Mouse (Mus musculus) kidney, postnatal 0 days (tissue): ENCODE measurements around the gene Olfr689. TPM values are rescaled to one million over a fixed set of nuclear protein-coding genes. Genes with fewer than 3 reads are reported as not detected.
A peak's percentile ranks its signal among the peaks of the same experiment; 100 is the strongest.
"Not testable (repeated sequence)": the region's sequence is repeated elsewhere in the genome, so short reads cannot be mapped to it uniquely, and the experiment has no call there.

Experiments
- ATAC-seq: fragments of 200-750 bp; cut with Nextera tagmentation; replicated peaks from 2 replicates; pipeline ENCODE4 v1.8.0; 2017; ENCODE audit warnings: low read depth, moderate number of reproducible peaks, moderate TSS enrichment, moderate library complexity; ENCODE audit not compliant: low FRiP score
- DNase-seq: peaks from one replicate; pipeline ENCODE4 v3.0.0-alpha.2; 2016; ENCODE audit warnings: low spot score
- H3K27ac ChIP-seq: fragments of 300-500 bp; sonication (generic); 2 replicates; pipeline ENCODE4 v1.5.1; 2014; ENCODE audit warnings: mild to moderate bottlenecking
- H3K27me3 ChIP-seq: fragments of 300-500 bp; sonication (generic); 2 replicates; pipeline ENCODE4 v1.6.1; 2014; ENCODE audit warnings: low read length, mixed read lengths; ENCODE audit not compliant: insufficient read depth
- H3K36me3 ChIP-seq: fragments of 300-500 bp; sonication (generic); 2 replicates; pipeline ENCODE4 v1.6.1; 2014; ENCODE audit warnings: low read length, mixed read lengths; ENCODE audit not compliant: insufficient read depth
- H3K4me1 ChIP-seq: fragments of 300-500 bp; sonication (generic); replicated peaks from 2 replicates; pipeline ENCODE4 v1.6.1; 2014; ENCODE audit warnings: antibody characterized with exemption, low read length, mixed read lengths; ENCODE audit not compliant: insufficient read depth
- H3K4me2 ChIP-seq: fragments of 300-500 bp; sonication (generic); 2 replicates; pipeline ENCODE4 v1.6.1; 2014; ENCODE audit warnings: mild to moderate bottlenecking, low read length, moderate library complexity, mixed read lengths
- H3K4me3 ChIP-seq: fragments of 300-500 bp; sonication (generic); replicated peaks from 2 replicates; pipeline ENCODE4 v1.5.1; 2014; ENCODE audit warnings: low read depth, low read length
- H3K9ac ChIP-seq: fragments of 300-500 bp; sonication (generic); 2 replicates; pipeline ENCODE4 v1.6.1; 2014; ENCODE audit warnings: low read depth, low read length
- H3K9me3 ChIP-seq: fragments of 300-500 bp; sonication (generic); replicated peaks from 2 replicates; pipeline ENCODE4 v1.6.1; 2016; ENCODE audit warnings: low read length, inconsistent platforms, mixed read lengths
- CTCF ChIP-seq: IDR thresholded peaks from 2 replicates; pipeline ENCODE4 v1.5.1; 2016; ENCODE audit warnings: antibody characterized with exemption, low read depth, mild to moderate bottlenecking, moderate library complexity
- WGBS: fragments of 180-500 bp; shearing (Covaris S2); extraction: QIAGEN DNeasy Blood & Tissue Kit; methylation state at CpG from one replicate; pipeline ENCODE4 v1.1.7; 2014; 5-methylcytosine and 5-hydroxymethylcytosine counted together
- polyA plus RNA-seq: library from polyadenylated mRNA; unstranded; fragments of >200 nt; fragmentation: Nextera tagmentation; extraction: Ambion mirVana; gene quantifications from 2 replicates; pipeline ENCODE4 v1.2.1, GENCODE M21; 2015

Gene Olfr689
- polyA plus RNA-seq, 1 experiment from 2014 or later: not detected

- Histone ChIP-seq H3K9me3 (no peaks in the 10 kb centered on the region), H3K9ac (no peak overlapping the region), H3K27ac (no peak overlapping the region), H3K4me2 (no peak overlapping the region), H3K27me3 (no peaks in the 10 kb centered on the region), H3K4me3 (no peak overlapping the region), H3K36me3 (no peaks in the 10 kb centered on the region), H3K4me1 (no peaks in the 10 kb centered on the region)
- ATAC-seq (no peak), DNase-seq (no peak)
- TF ChIP-seq CTCF: no peak
- WGBS: 81% methylated on average over 2 of the region's 2 CpGs
These were observed 31.8 kb downstream of the Olfr689 start for GRCm38 (mm10) chr7:105342752-105343151.

- ATAC-seq: 0 out of 2 replicates have a peak, but pooled peaks have one; percentile 40
- H3K9me3 ChIP-seq, H3K36me3 ChIP-seq, H3K4me3 ChIP-seq, H3K9ac ChIP-seq, H3K27ac ChIP-seq, H3K4me1 ChIP-seq, H3K4me2 ChIP-seq, DNase-seq, H3K27me3 ChIP-seq: not testable (repeated sequence)
- no CpG with 5 or more reads among the region's 5 CpGs for WGBS
These were observed 45.1 kb downstream of the Olfr689 start for GRCm38 (mm10) chr7:105356064-105356463.

GRCm38 (mm10) chr7:105356487-105356886 lies 45.5 kb downstream of the Olfr689 start:
- H3K4me2 ChIP-seq, DNase-seq, H3K9ac ChIP-seq, H3K27me3 ChIP-seq, H3K27ac ChIP-seq, H3K9me3 ChIP-seq, H3K4me1 ChIP-seq, H3K36me3 ChIP-seq, H3K4me3 ChIP-seq: not testable (repeated sequence)
- ATAC-seq: peak; percentile 85
- 94% methylated on average over 1 of the region's 2 CpGs for WGBS

- no peak overlapping the region for H3K4me2 ChIP-seq
- no peak overlapping the region for H3K4me3 ChIP-seq
- H3K4me1 ChIP-seq: no peaks in the 10 kb centered on the region
- no peaks in the 10 kb centered on the region for H3K9me3 ChIP-seq
- no peak for DNase-seq
- H3K9ac ChIP-seq: no peak overlapping the region
- H3K27me3 ChIP-seq: no peaks in the 10 kb centered on the region
- TF ChIP-seq CTCF: no peak
- no peaks in the 10 kb centered on the region for H3K36me3 ChIP-seq
- 68% methylated on average over 2 of the region's 2 CpGs for WGBS
- ATAC-seq: no peak
- no peak overlapping the region for H3K27ac ChIP-seq
These were observed 50.7 kb downstream of the Olfr689 start for GRCm38 (mm10) chr7:105361713-105362112.

GRCm38 (mm10) chr7:105367268-105367667 lies 56.3 kb downstream of the Olfr689 start:
- H3K9ac ChIP-seq: no peak overlapping the region
- TF ChIP-seq CTCF: no peak
- ATAC-seq: no peak
- no peaks in the 10 kb centered on the region for H3K27me3 ChIP-seq
- 82% methylated on average over 5 of the region's 5 CpGs for WGBS
- H3K27ac ChIP-seq: no peak overlapping the region
- no peak for DNase-seq
- no peaks in the 10 kb centered on the region for H3K36me3 ChIP-seq
- no peak overlapping the region for H3K4me3 ChIP-seq
- no peaks in the 10 kb centered on the region for H3K9me3 ChIP-seq
- no peaks in the 10 kb centered on the region for H3K4me1 ChIP-seq
- H3K4me2 ChIP-seq: no peak overlapping the region

- Histone ChIP-seq H3K27ac (no peak within 1 kb of the TSS), H3K9ac (no peak within 1 kb of the TSS), H3K4me1 (no peaks in the 10 kb centered on the region), H3K4me2 (no peak within 1 kb of the TSS), H3K4me3 (no peak within 1 kb of the TSS), H3K9me3 (no peaks in the 10 kb centered on the region), H3K27me3 (no peaks in the 10 kb centered on the region), H3K36me3 (0 out of 2 replicates have a peak, but pooled peaks cover 3% of the 10 kb centered on the region)
- no peak for DNase-seq
- TF ChIP-seq CTCF: no peak
- ATAC-seq: no peak
- WGBS: 92% methylated on average over 1 of the region's 1 CpGs
These were observed 57.0 kb downstream of the Olfr689 start, which contains the start of gene Olfr692 for GRCm38 (mm10) chr7:105367930-105368329. Gene Olfr692 (plus strand): TSS chr7:105368230.

GRCm38 (mm10) chr7:105368521-105368920 lies 57.6 kb downstream of the Olfr689 start:
- H3K36me3 ChIP-seq: 0 out of 2 replicates have a peak, but pooled peaks cover 3% of the 10 kb centered on the region
- DNase-seq (no peak), ATAC-seq (no peak)
- no peak overlapping the region for H3K4me3 ChIP-seq
- TF ChIP-seq CTCF: no peak
- WGBS: 97% methylated on average over 4 of the region's 4 CpGs
- H3K4me1 ChIP-seq: no peaks in the 10 kb centered on the region
- H3K9ac ChIP-seq: no peak overlapping the region
- no peaks in the 10 kb centered on the region for H3K9me3 ChIP-seq
- no peak overlapping the region for H3K27ac ChIP-seq
- H3K27me3 ChIP-seq: no peaks in the 10 kb centered on the region
- no peak overlapping the region for H3K4me2 ChIP-seq

Other genes starting within 250 kb of the Olfr689 start
- not detected in 2 replicates for gene Olfr678, start 246.7 kb upstream of the Olfr689 start, polyA plus RNA-seq
- not detected in 2 replicates for gene Olfr679, start 230.0 kb upstream of the Olfr689 start, polyA plus RNA-seq
- not detected in 2 replicates for gene Olfr680-ps1, start 218.3 kb upstream of the Olfr689 start, polyA plus RNA-seq
- not detected in 2 replicates for gene Olfr681, start 194.3 kb upstream of the Olfr689 start, polyA plus RNA-seq
- not detected in 2 replicates for gene Olfr683, start 164.2 kb upstream of the Olfr689 start, polyA plus RNA-seq
- gene Olfr684, start 147.5 kb upstream of the Olfr689 start, polyA plus RNA-seq: not detected in 2 replicates
- not detected in 2 replicates for gene Olfr685, start 125.2 kb upstream of the Olfr689 start, polyA plus RNA-seq
- gene Olfr686, start 103.7 kb upstream of the Olfr689 start, polyA plus RNA-seq: not detected in 2 replicates
- gene Olfr688, start 23.1 kb upstream of the Olfr689 start, polyA plus RNA-seq: not detected in 2 replicates
- gene Olfr690, start 22.9 kb downstream of the Olfr689 start, polyA plus RNA-seq: not detected in 2 replicates
- not detected in 2 replicates for gene Olfr691, start 31.1 kb downstream of the Olfr689 start, polyA plus RNA-seq
- not detected in 2 replicates for gene Olfr692, start 57.1 kb downstream of the Olfr689 start, polyA plus RNA-seq
- gene Gm5901, start 63.9 kb downstream of the Olfr689 start, polyA plus RNA-seq: not detected in 2 replicates
- gene Fam160a2, start 88.9 kb downstream of the Olfr689 start, polyA plus RNA-seq: 28.0 and 33.2 TPM in 2 replicates
- 0.05 TPM in 1 of 2 replicates, not detected in the other for gene Cnga4, start 93.4 kb downstream of the Olfr689 start, polyA plus RNA-seq
- 0.59 and 0.62 TPM in 2 replicates for gene Cckbr, start 114.6 kb downstream of the Olfr689 start, polyA plus RNA-seq
- gene Cavin3, start 171.1 kb downstream of the Olfr689 start, polyA plus RNA-seq: 68.0 and 75.8 TPM in 2 replicates
- gene Smpd1, start 243.2 kb downstream of the Olfr689 start, polyA plus RNA-seq: 60.5 and 60.7 TPM in 2 replicates